Mouse (Mus musculus) frontal cortex, postnatal 14 days (tissue): Measurements from ENCODE around the gene Chsy1.

ENCODE experiments used
- DNase-seq, 2 experiments: peaks; one replicate each; pipeline ENCODE4 v3.0.0; 2022; ENCODE audit warnings: low spot score in 2 of 2

The Chsy1 gene

GRCm38 (mm10) chr7:66212887-66213286 lies 103.6 kb downstream of the Chsy1 start:
- no peak for DNase-seq

- DNase-seq = no peak
Measured at GRCm38 (mm10) chr7:66214477-66214876, 105.2 kb downstream of the Chsy1 start.

- DNase-seq = no peak
Measured at GRCm38 (mm10) chr7:66215911-66216310, 106.6 kb downstream of the Chsy1 start.

GRCm38 (mm10) chr7:66217011-66217410 lies 107.7 kb downstream of the Chsy1 start:
- no peak for DNase-seq

- no peak for DNase-seq
Measured at GRCm38 (mm10) chr7:66217531-66218094, 108.3 kb downstream of the Chsy1 start.

- no peak for DNase-seq
Measured at GRCm38 (mm10) chr7:66218193-66219014, 109.1 kb downstream of the Chsy1 start.

GRCm38 (mm10) chr7:66219028-66219793 lies 109.9 kb downstream of the Chsy1 start:
- DNase-seq = no peak

GRCm38 (mm10) chr7:66219794-66220227 lies 110.5 kb downstream of the Chsy1 start:
- DNase-seq = no peak

- DNase-seq = no peak
Measured at GRCm38 (mm10) chr7:66222621-66223091, 113.3 kb downstream of the Chsy1 start.
